Mouse (Mus musculus): ENCODE data around the gene Rd3l. TPM values are rescaled to one million over a fixed set of nuclear protein-coding genes. Genes with fewer than 3 reads are reported as not detected.

Rd3l gene
- polyA plus RNA-seq (2016; fragmentation: Nextera tagmentation; extraction: Ambion mirVana) = not detected in 2 replicates

- Histone ChIP-seq H3K27ac (replicated peaks) (no peak within 1 kb of the TSS), H3K36me3 (no peaks in the 10 kb centered on the region), H3K9me3 (replicated peaks) (no peaks in the 10 kb centered on the region), H3K4me1 (0 out of 2 replicates have a peak, but pooled peaks cover 4% of the 10 kb centered on the region), H3K4me3 (no peak within 1 kb of the TSS), H3K27me3 (ENCODE audit: low read depth, poor library complexity, severe bottlenecking) (no peaks in the 10 kb centered on the region)
- WGBS = 82% methylated on average over 6 of the region's 6 CpGs
- DNase-seq (ENCODE audit: low spot score) = no peak
These were observed at the start of gene Rd3l for GRCm38 (mm10) chr12:111980887-111981367. Gene Rd3l (minus strand): TSS chr12:111981317.

- no peak for DNase-seq (ENCODE audit: low spot score)
These were observed 46.3 kb upstream of the Rd3l start for GRCm38 (mm10) chr12:112027408-112027807.

GRCm38 (mm10) chr12:112025907-112026645 lies 45.0 kb upstream of the Rd3l start:
- 85% methylated on average over 14 of the region's 14 CpGs for WGBS
- no peak for DNase-seq (ENCODE audit: low spot score)

More at GRCm38 (mm10) chr12:112027408-112027807, 46.3 kb upstream of the Rd3l start:
- no peaks in the 10 kb centered on the region for H3K36me3 ChIP-seq
- 75% methylated on average over 4 of the region's 4 CpGs for WGBS
- H3K4me3 ChIP-seq = no peak overlapping the region
- H3K27ac ChIP-seq (replicated peaks) = no peak overlapping the region
- H3K4me1 ChIP-seq = peaks cover 3% of the 10 kb centered on the region; the same call in 1 of the 2 replicates
- H3K9me3 ChIP-seq (replicated peaks) = no peaks in the 10 kb centered on the region
- H3K27me3 ChIP-seq (ENCODE audit: low read depth, poor library complexity, severe bottlenecking) = no peaks in the 10 kb centered on the region

GRCm38 (mm10) chr12:112025457-112025856 lies 44.3 kb upstream of the Rd3l start:
- Histone ChIP-seq H3K4me1 (peaks cover 3% of the 10 kb centered on the region; the same call in 1 of the 2 replicates), H3K27me3 (ENCODE audit: low read depth, poor library complexity, severe bottlenecking) (no peaks in the 10 kb centered on the region), H3K36me3 (no peaks in the 10 kb centered on the region), H3K9me3 (replicated peaks) (peaks cover 10% of the 10 kb centered on the region; the same call in 1 of the 2 replicates), H3K4me3 (no peak overlapping the region), H3K27ac (replicated peaks) (0 out of 2 replicates have a peak overlapping the region, but pooled peaks have one; percentile 25)
- 87% methylated on average over 13 of the region's 13 CpGs for WGBS
- DNase-seq (ENCODE audit: low spot score) = no peak

More at GRCm38 (mm10) chr12:112025907-112026645, 45.0 kb upstream of the Rd3l start:
- H3K27me3 ChIP-seq (ENCODE audit: low read depth, poor library complexity, severe bottlenecking) = no peaks in the 10 kb centered on the region
- no peaks in the 10 kb centered on the region for H3K36me3 ChIP-seq
- no peak overlapping the region for H3K27ac ChIP-seq (replicated peaks)
- peaks cover 3% of the 10 kb centered on the region; the same call in 1 of the 2 replicates for H3K4me1 ChIP-seq
- H3K4me3 ChIP-seq = no peak overlapping the region
- H3K9me3 ChIP-seq (replicated peaks) = peaks cover 7% of the 10 kb centered on the region; the same call in 1 of the 2 replicates

- 0 out of 2 replicates have a peak overlapping the region, but pooled peaks have one; percentile 25 for H3K27ac ChIP-seq (replicated peaks)
- peaks cover 3% of the 10 kb centered on the region; the same call in 1 of the 2 replicates for H3K4me1 ChIP-seq
- peaks cover 16% of the 10 kb centered on the region for H3K9me3 ChIP-seq (replicated peaks)
- no peaks in the 10 kb centered on the region for H3K27me3 ChIP-seq (ENCODE audit: low read depth, poor library complexity, severe bottlenecking)
- DNase-seq (ENCODE audit: low spot score) = no peak
- H3K36me3 ChIP-seq = no peaks in the 10 kb centered on the region
- 78% methylated on average over 17 of the region's 17 CpGs for WGBS
- H3K4me3 ChIP-seq = no peak overlapping the region
These were observed 43.6 kb upstream of the Rd3l start for GRCm38 (mm10) chr12:112024581-112025310.

GRCm38 (mm10) chr12:112023306-112023705 lies 42.2 kb upstream of the Rd3l start:
- H3K9me3 ChIP-seq (replicated peaks) = peaks cover 17% of the 10 kb centered on the region
- no peak overlapping the region for H3K27ac ChIP-seq (replicated peaks)
- 83% methylated on average over 2 of the region's 2 CpGs for WGBS
- H3K36me3 ChIP-seq = no peaks in the 10 kb centered on the region
- H3K27me3 ChIP-seq (ENCODE audit: low read depth, poor library complexity, severe bottlenecking) = no peaks in the 10 kb centered on the region
- DNase-seq (ENCODE audit: low spot score) = no peak
- H3K4me3 ChIP-seq = no peak overlapping the region
- peaks cover 3% of the 10 kb centered on the region; the same call in 1 of the 2 replicates for H3K4me1 ChIP-seq

- no peak for DNase-seq (ENCODE audit: low spot score)
- no peak overlapping the region; the same call in 1 of the 2 replicates for H3K27ac ChIP-seq (replicated peaks)
These were observed 35.2 kb upstream of the Rd3l start for GRCm38 (mm10) chr12:112016346-112016745.

GRCm38 (mm10) chr12:112013271-112013801 lies 32.2 kb upstream of the Rd3l start:
- no peaks in the 10 kb centered on the region for H3K9me3 ChIP-seq (replicated peaks)
- H3K27me3 ChIP-seq (ENCODE audit: low read depth, poor library complexity, severe bottlenecking) = no peaks in the 10 kb centered on the region
- H3K27ac ChIP-seq (replicated peaks) = peak overlapping the region; percentile 88
- 15% methylated on average over 14 of the region's 14 CpGs for WGBS
- peaks cover 18% of the 10 kb centered on the region for H3K4me1 ChIP-seq
- DNase-seq (ENCODE audit: low spot score) = peak; percentile 65
- H3K36me3 ChIP-seq = no peaks in the 10 kb centered on the region
- H3K4me3 ChIP-seq = peak overlapping the region; percentile 48

More at GRCm38 (mm10) chr12:112016346-112016745, 35.2 kb upstream of the Rd3l start:
- H3K4me1 ChIP-seq = peaks cover 18% of the 10 kb centered on the region
- no peaks in the 10 kb centered on the region for H3K27me3 ChIP-seq (ENCODE audit: low read depth, poor library complexity, severe bottlenecking)
- H3K4me3 ChIP-seq = no peak overlapping the region
- peaks cover 12% of the 10 kb centered on the region for H3K9me3 ChIP-seq (replicated peaks)
- no peaks in the 10 kb centered on the region for H3K36me3 ChIP-seq
- WGBS = 78% methylated on average over 4 of the region's 4 CpGs

- WGBS = 26% methylated on average over 12 of the region's 12 CpGs
These were observed 31.6 kb upstream of the Rd3l start for GRCm38 (mm10) chr12:112012511-112013270.

GRCm38 (mm10) chr12:112001223-112001622 lies 20.1 kb upstream of the Rd3l start:
- Histone ChIP-seq H3K27me3 (ENCODE audit: low read depth, poor library complexity, severe bottlenecking) (no peaks in the 10 kb centered on the region), H3K27ac (replicated peaks) (no peak overlapping the region), H3K9me3 (replicated peaks) (no peaks in the 10 kb centered on the region), H3K4me3 (no peak overlapping the region), H3K4me1 (no peaks in the 10 kb centered on the region), H3K36me3 (no peaks in the 10 kb centered on the region)
- peak; percentile 55 for DNase-seq (ENCODE audit: low spot score)
- WGBS = 25% methylated on average over 8 of the region's 8 CpGs

More at GRCm38 (mm10) chr12:112012511-112013270, 31.6 kb upstream of the Rd3l start:
- DNase-seq (ENCODE audit: low spot score) = peak; percentile 73
- Histone ChIP-seq H3K4me3 (peak overlapping the region; percentile 48), H3K4me1 (peaks cover 18% of the 10 kb centered on the region), H3K9me3 (replicated peaks) (no peaks in the 10 kb centered on the region), H3K36me3 (no peaks in the 10 kb centered on the region), H3K27ac (replicated peaks) (peak overlapping the region; percentile 88), H3K27me3 (ENCODE audit: low read depth, poor library complexity, severe bottlenecking) (no peaks in the 10 kb centered on the region)

- Histone ChIP-seq H3K27ac (replicated peaks) (no peak overlapping the region), H3K4me3 (no peak overlapping the region), H3K27me3 (ENCODE audit: low read depth, poor library complexity, severe bottlenecking) (no peaks in the 10 kb centered on the region), H3K36me3 (no peaks in the 10 kb centered on the region), H3K9me3 (replicated peaks) (no peaks in the 10 kb centered on the region; the same call in 1 of the 2 replicates), H3K4me1 (no peaks in the 10 kb centered on the region)
- no peak for DNase-seq (ENCODE audit: low spot score)
- WGBS = 94% methylated on average over 7 of the region's 7 CpGs
These were observed 18.6 kb upstream of the Rd3l start for GRCm38 (mm10) chr12:111999735-112000134.

- H3K27ac ChIP-seq (replicated peaks) = no peak overlapping the region
- no peaks in the 10 kb centered on the region for H3K27me3 ChIP-seq (ENCODE audit: low read depth, poor library complexity, severe bottlenecking)
- WGBS = 85% methylated on average over 2 of the region's 2 CpGs
- no peak overlapping the region for H3K4me3 ChIP-seq
- no peaks in the 10 kb centered on the region; the same call in 1 of the 2 replicates for H3K9me3 ChIP-seq (replicated peaks)
- DNase-seq (ENCODE audit: low spot score) = no peak
- no peaks in the 10 kb centered on the region for H3K4me1 ChIP-seq
- no peaks in the 10 kb centered on the region for H3K36me3 ChIP-seq
These were observed 14.0 kb upstream of the Rd3l start for GRCm38 (mm10) chr12:111995161-111995560.

Data from midbrain, embryonic 10.5 days (tissue).